Mouse (Mus musculus) T-cell, adult 66 days (primary cell): ENCODE data around the gene Pik3ap1. TPM values are rescaled to one million over a fixed set of nuclear protein-coding genes. Genes with fewer than 3 reads are reported as not detected.

Source experiments
- total RNA-seq, 2 experiments: library from RNA; stranded (reverse); gene quantifications; 3 replicates in 1 of 2; 4 replicates in 1 of 2; pipeline ENCODE4 v1.2.4; 2023

Gene Pik3ap1
- total RNA-seq, result 1 to 10 TPM; 6.4 to 8.4 TPM

GRCm38 (mm10) chr19:41384922-41385508 is at the start of gene Pik3ap1:
Pik3ap1 (minus strand) TSS chr19:41385102.

GRCm38 (mm10) chr19:41263630-41264295 is 121.1 kb downstream of the Pik3ap1 start, which contains the start of gene Tm9sf3:
Tm9sf3 (minus strand) TSS chr19:41263997.

Other genes with a start within 250 kb of the Pik3ap1 start
- under 1 TPM; 0.26 to 0.39 TPM for gene Tll2, start 178.3 kb downstream of the Pik3ap1 start, total RNA-seq
- gene Tm9sf3, start 121.1 kb downstream of the Pik3ap1 start, total RNA-seq, result 100 to 1,000 TPM in 1 of 2 experiments, 10 to 100 TPM in 1; 96.8 to 105 TPM
- 10 to 100 TPM; 31.1 to 32.3 TPM for gene Lcor, start 97.5 kb upstream of the Pik3ap1 start, total RNA-seq
- 10 to 100 TPM; 32.7 to 38.4 TPM for gene Gm340, start 197.3 kb upstream of the Pik3ap1 start, total RNA-seq